Mouse (Mus musculus) MEL (cell line): ENCODE data around the gene Zmat3.

Experiments
- CHD1 ChIP-seq: IDR thresholded peaks from 2 replicates; pipeline ENCODE4 v1.6.1; 2012; ENCODE audit warnings: low read depth, mild to moderate bottlenecking, inconsistent platforms, low read length, improper control_type of control experiment
- EP300 ChIP-seq, 2 experiments: IDR thresholded peaks; 2 replicates each; pipeline ENCODE4 v1.6.1; 2011; ENCODE audit warnings: improper control_type of control experiment in 2 of 2, low read length in 2 of 2, low read depth in 1 of 2, mild to moderate bottlenecking in 1 of 2
- POLR2A ChIP-seq, 2 experiments: IDR thresholded peaks; 2 replicates each; pipeline ENCODE4 v1.6.1; 2011 to 2012; ENCODE audit warnings: low read length in 2 of 2, mild to moderate bottlenecking in 2 of 2, control low read depth in 1 of 2, improper control_type of control experiment in 1 of 2, low read depth in 1 of 2, moderate library complexity in 1 of 2; ENCODE audit not compliant: control insufficient read depth in 1 of 2, insufficient read depth in 1 of 2, poor library complexity in 1 of 2
- RCOR1 ChIP-seq: IDR thresholded peaks from 2 replicates; pipeline ENCODE4 v1.6.1; 2012; ENCODE audit warnings: low read depth, mild to moderate bottlenecking, inconsistent platforms, low read length, improper control_type of control experiment

DNA sequence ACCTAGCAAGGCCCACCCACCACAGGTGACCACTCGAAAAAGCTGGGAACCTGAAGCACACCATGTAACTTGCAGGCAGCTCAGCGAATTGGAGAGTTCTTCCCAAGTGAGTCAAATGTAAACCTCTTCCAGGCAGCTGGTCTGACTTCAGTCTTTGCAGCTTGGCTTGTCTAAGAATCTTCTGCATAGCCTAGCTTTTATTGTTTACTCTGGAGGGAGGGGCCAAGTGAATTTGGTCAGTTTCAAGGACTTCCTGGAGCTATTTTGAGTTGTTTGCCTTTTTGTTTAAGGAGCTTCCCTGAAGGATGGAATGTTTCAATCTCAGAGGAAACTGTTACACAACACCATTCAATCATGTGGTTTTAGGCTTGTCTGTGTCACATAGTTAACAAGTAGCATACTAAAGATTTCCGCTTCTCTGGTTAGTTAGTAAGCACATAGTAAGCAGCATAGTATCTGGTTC is 43.0 kb upstream of the Zmat3 start:
- TF ChIP-seq POLR2A (IDR thresholded peaks at IDR 0.05; ENCODE audit: control insufficient read depth in 1 of 2, insufficient read depth in 1 of 2, low read depth in 1 of 2, low read length in 2 of 2, poor library complexity in 1 of 2) (no peak), CHD1 (no peak), RCOR1 (no peak), EP300 (IDR thresholded peaks at IDR 0.05; ENCODE audit: low read depth in 1 of 2, low read length in 2 of 2) (no peak)
